Comparison of ENCODE assay signal across 14 mouse cellular contexts in the genomic region with DNA sequence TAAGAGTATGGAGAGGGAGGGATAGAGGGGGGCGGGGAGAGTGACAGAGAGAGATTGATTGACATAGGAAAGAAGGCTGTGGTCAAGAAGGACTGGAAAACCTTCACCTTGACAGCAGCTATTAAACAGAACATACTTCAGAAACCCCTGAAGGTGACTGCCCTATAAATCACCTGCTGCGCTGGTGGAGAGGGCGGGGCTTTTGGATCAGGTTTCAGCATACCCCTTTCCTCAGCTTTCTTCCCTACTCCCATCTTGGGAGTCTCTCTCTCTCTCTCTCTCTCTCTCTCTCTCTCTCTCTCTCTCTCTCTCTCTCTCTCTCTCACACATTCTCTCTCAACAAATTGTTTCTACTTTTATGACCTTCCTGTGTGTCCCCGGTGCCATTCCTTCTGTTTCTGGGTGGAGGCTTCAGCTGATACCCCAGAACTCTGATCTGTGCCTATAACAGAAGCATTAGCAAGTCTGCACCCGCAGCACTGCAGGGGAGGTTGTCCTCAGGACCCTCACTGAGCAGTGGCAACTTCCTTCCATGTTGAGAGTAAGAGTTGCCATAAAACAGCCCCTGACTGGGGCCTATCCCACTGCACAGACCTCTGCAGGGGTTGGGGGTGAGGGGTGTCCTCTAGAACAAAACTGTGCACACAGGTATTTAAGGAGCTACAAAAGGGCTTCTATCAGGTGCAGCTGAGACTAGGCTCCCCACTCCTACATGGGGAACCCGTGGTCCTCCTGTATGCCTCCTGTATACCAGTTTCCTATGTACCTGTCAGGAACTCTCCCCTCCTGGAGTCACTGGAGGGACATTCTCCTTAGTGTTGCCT.
DNase-seq lines count a peak whose midpoint lies in the region; ATAC-seq lines count a peak whose summit lies in the region.
"Had no signal": no experiment of that assay in that cellular context is flagged by ENCODE, and none has a peak within 500 bp of the region (broad histone marks: within the 10 kb centered on the region; RNA-seq: fewer than 3 reads in every experiment).

No protein-coding gene starts in this region.

- 9% methylated on average over 6 of the region's 6 CpGs for WGBS in kidney, embryonic 16.5 days
- 12% methylated on average over 6 of the region's 6 CpGs for WGBS in intestine, embryonic 16.5 days
- WGBS in stomach, embryonic 16.5 days: 9% methylated on average over 6 of the region's 6 CpGs

- peaks cover 19% of the 10 kb centered on the region for H3K4me1 ChIP-seq in kidney, embryonic 16.5 days (ENCODE audit: insufficient read depth, low read length)
- H3K4me1 ChIP-seq in intestine, embryonic 16.5 days (ENCODE audit: control insufficient read depth, insufficient read depth, low read length): no peaks in the 10 kb centered on the region; the same call in 1 of the 2 replicates
- peaks cover 3% of the 10 kb centered on the region; the same call in 1 of the 2 replicates for H3K4me1 ChIP-seq in stomach, embryonic 16.5 days (ENCODE audit: control insufficient read depth, insufficient read depth, low read length)

- H3K4me2 ChIP-seq in kidney, embryonic 16.5 days (replicated peaks; ENCODE audit: low read depth, low read length): no peak overlapping the region
- no peak overlapping the region for H3K4me2 ChIP-seq in intestine, embryonic 16.5 days (ENCODE audit: low read depth, low read length)
- no peak overlapping the region for H3K4me2 ChIP-seq in stomach, embryonic 16.5 days (ENCODE audit: low read depth, low read length)

- DNase-seq in kidney, postnatal 36 days: no peak
- DNase-seq in embryo, embryonic 11.5 days (ENCODE audit: low read depth, low spot score): peak; percentile 45
- DNase-seq in cerebellum, postnatal 4 days (ENCODE audit: low spot score in 2 of 2): no peak
- DNase-seq in urinary bladder, postnatal 10 days (ENCODE audit: low spot score): no peak
- DNase-seq: cerebellum, postnatal 36 days; gastrocnemius, adult 2 months; thymus, adult 18-20 months had no signal

- H3K9ac ChIP-seq in kidney, embryonic 16.5 days (replicated peaks; ENCODE audit: low read length): no peak overlapping the region
- H3K9ac ChIP-seq in intestine, embryonic 16.5 days (ENCODE audit: low read depth, low read length): no peak overlapping the region
- H3K9ac ChIP-seq in stomach, embryonic 16.5 days (ENCODE audit: low read length): no peak overlapping the region; the same call in 1 of the 2 replicates

- no peaks in the 10 kb centered on the region for H3K36me3 ChIP-seq in kidney, embryonic 16.5 days (ENCODE audit: insufficient read depth, low read length)
- H3K36me3 ChIP-seq in intestine, embryonic 16.5 days (ENCODE audit: control insufficient read depth, insufficient read depth, low read length): no peaks in the 10 kb centered on the region
- H3K36me3 ChIP-seq in stomach, embryonic 16.5 days (ENCODE audit: control insufficient read depth, insufficient read depth, low read length): no peaks in the 10 kb centered on the region

- 0 out of 2 replicates have a peak, but pooled peaks cover 4% of the 10 kb centered on the region for H3K27me3 ChIP-seq in kidney, embryonic 16.5 days (ENCODE audit: insufficient read depth, low read length)
- no peaks in the 10 kb centered on the region for H3K27me3 ChIP-seq in intestine, embryonic 16.5 days (replicated peaks; ENCODE audit: control insufficient read depth, insufficient read depth, low read length)
- H3K27me3 ChIP-seq in stomach, embryonic 16.5 days (ENCODE audit: control insufficient read depth, insufficient read depth, low read length): no peaks in the 10 kb centered on the region

- no peak overlapping the region for H3K4me3 ChIP-seq in kidney, embryonic 16.5 days (ENCODE audit: low read length)
- no peak overlapping the region for H3K4me3 ChIP-seq in intestine, embryonic 16.5 days (ENCODE audit: low read length)
- no peak overlapping the region for H3K4me3 ChIP-seq in stomach, embryonic 16.5 days (replicated peaks; ENCODE audit: low read length)
- H3K4me3 ChIP-seq: gastrocnemius, adult 2 months; heart, adult 2 months had no signal

- no peak overlapping the region for H3K27ac ChIP-seq in kidney, embryonic 16.5 days (ENCODE audit: low read length)
- H3K27ac ChIP-seq in intestine, embryonic 16.5 days (ENCODE audit: low read length): no peak overlapping the region
- no peak overlapping the region for H3K27ac ChIP-seq in stomach, embryonic 16.5 days (ENCODE audit: low read length)
- H3K27ac ChIP-seq: gastrocnemius, adult 2 months; heart, adult 2 months; macrophage had no signal

- H3K9me3 ChIP-seq in kidney, embryonic 16.5 days (ENCODE audit: low read length): no peaks in the 10 kb centered on the region
- H3K9me3 ChIP-seq in intestine, embryonic 16.5 days (ENCODE audit: control insufficient read depth, low read length): no peaks in the 10 kb centered on the region
- no peaks in the 10 kb centered on the region for H3K9me3 ChIP-seq in stomach, embryonic 16.5 days (replicated peaks; ENCODE audit: control insufficient read depth, low read length)

- peak; percentile 76 for ATAC-seq in kidney, embryonic 16.5 days (ENCODE audit: low FRiP score, low TSS enrichment)
- ATAC-seq in intestine, embryonic 16.5 days: peak; percentile 65
- peak; percentile 52; the same call in 1 of the 2 replicates for ATAC-seq in stomach, embryonic 16.5 days (ENCODE audit: insufficient read depth, low FRiP score)
- ATAC-seq: inflammation-experienced regulatory T-cells, adult 6 months; midbrain, embryonic 16.5 days had no signal
